Mouse (Mus musculus): ENCODE measurements around the gene Eda2r. TPM values are rescaled to one million over a fixed set of nuclear protein-coding genes. Genes with fewer than 3 reads are reported as not detected.
A peak's percentile ranks its signal among the peaks of the same experiment; 100 is the strongest.

Eda2r gene
- 1.1 and 2.0 TPM in 2 replicates for total RNA-seq (2014; rRNA removed)
- 1.0 TPM in 2 replicates for polyA plus RNA-seq (2015; fragmentation: Nextera tagmentation; extraction: Ambion mirVana)

GRCm38 (mm10) chrX:97377065-97377421 is at the start of gene Eda2r:
Eda2r (minus strand) TSS chrX:97377216.
- ATAC-seq: peak; percentile 83
- Histone ChIP-seq H3K4me2 (ENCODE audit: low read depth) (peak within 1 kb of the TSS; percentile 27), H3K9ac (no peak within 1 kb of the TSS), H3K36me3 (ENCODE audit: insufficient read depth) (no peaks in the 10 kb centered on the region), H3K4me3 (ENCODE audit: low read depth, low read length) (0 out of 2 replicates have a peak within 1 kb of the TSS, but pooled peaks have one; percentile 3), H3K4me1 (ENCODE audit: insufficient read depth) (no peaks in the 10 kb centered on the region), H3K27ac (ENCODE audit: low read depth, low read length) (no peak within 1 kb of the TSS), H3K27me3 (ENCODE audit: insufficient read depth, low read length) (no peaks in the 10 kb centered on the region), H3K9me3 (ENCODE audit: low read length) (no peaks in the 10 kb centered on the region)
- peak; percentile 13 for DNase-seq
- no peak for TF ChIP-seq CTCF (IDR thresholded peaks at IDR 0.05; ENCODE audit: low read depth)
- WGBS: 21% methylated on average over 8 of the region's 8 CpGs

- no peak for TF ChIP-seq CTCF (IDR thresholded peaks at IDR 0.05; ENCODE audit: low read depth)
- no peak overlapping the region for H3K4me3 ChIP-seq (ENCODE audit: low read depth, low read length)
- DNase-seq: no peak
- H3K36me3 ChIP-seq (ENCODE audit: insufficient read depth): no peaks in the 10 kb centered on the region
- H3K4me2 ChIP-seq (ENCODE audit: low read depth): no peak overlapping the region
- no peak for ATAC-seq
- H3K9me3 ChIP-seq (ENCODE audit: low read length): no peaks in the 10 kb centered on the region
- H3K27me3 ChIP-seq (ENCODE audit: insufficient read depth, low read length): no peaks in the 10 kb centered on the region
- no peak overlapping the region for H3K9ac ChIP-seq
- H3K27ac ChIP-seq (ENCODE audit: low read depth, low read length): no peak overlapping the region
- no peaks in the 10 kb centered on the region for H3K4me1 ChIP-seq (ENCODE audit: insufficient read depth)
- 75% methylated on average over 2 of the region's 2 CpGs for WGBS
Observed at GRCm38 (mm10) chrX:97397872-97398271, 20.9 kb upstream of the Eda2r start.

GRCm38 (mm10) chrX:97378076-97378475 is 1.1 kb upstream of the Eda2r start:
- no peaks in the 10 kb centered on the region for H3K27me3 ChIP-seq (ENCODE audit: insufficient read depth, low read length)
- H3K36me3 ChIP-seq (ENCODE audit: insufficient read depth): no peaks in the 10 kb centered on the region
- no peak overlapping the region for H3K4me2 ChIP-seq (ENCODE audit: low read depth)
- H3K4me3 ChIP-seq (ENCODE audit: low read depth, low read length): no peak overlapping the region
- H3K9ac ChIP-seq: no peak overlapping the region
- H3K4me1 ChIP-seq (ENCODE audit: insufficient read depth): no peaks in the 10 kb centered on the region
- WGBS: 76% methylated on average over 1 of the region's 1 CpGs
- TF ChIP-seq CTCF (IDR thresholded peaks at IDR 0.05; ENCODE audit: low read depth): no peak
- no peak overlapping the region for H3K27ac ChIP-seq (ENCODE audit: low read depth, low read length)
- DNase-seq (no peak), ATAC-seq (no peak)
- no peaks in the 10 kb centered on the region for H3K9me3 ChIP-seq (ENCODE audit: low read length)

GRCm38 (mm10) chrX:97376321-97377064 is 523 bp downstream of the Eda2r start:
- no peak for TF ChIP-seq CTCF (IDR thresholded peaks at IDR 0.05; ENCODE audit: low read depth)
- ATAC-seq (peak; percentile 89), DNase-seq (peak; percentile 17)
- Histone ChIP-seq H3K27me3 (ENCODE audit: insufficient read depth, low read length) (no peaks in the 10 kb centered on the region), H3K9me3 (ENCODE audit: low read length) (no peaks in the 10 kb centered on the region), H3K4me1 (ENCODE audit: insufficient read depth) (no peaks in the 10 kb centered on the region), H3K9ac (no peak overlapping the region), H3K4me3 (ENCODE audit: low read depth, low read length) (0 out of 2 replicates have a peak overlapping the region, but pooled peaks have one; percentile 3), H3K27ac (ENCODE audit: low read depth, low read length) (no peak overlapping the region), H3K36me3 (ENCODE audit: insufficient read depth) (no peaks in the 10 kb centered on the region), H3K4me2 (ENCODE audit: low read depth) (peak overlapping the region; percentile 27)
- WGBS: 34% methylated on average over 15 of the region's 15 CpGs

GRCm38 (mm10) chrX:97372826-97373225 is 4.2 kb downstream of the Eda2r start:
- Histone ChIP-seq H3K4me3 (ENCODE audit: low read depth, low read length) (no peak overlapping the region), H3K4me2 (ENCODE audit: low read depth) (no peak overlapping the region), H3K9ac (no peak overlapping the region), H3K27me3 (ENCODE audit: insufficient read depth, low read length) (no peaks in the 10 kb centered on the region), H3K36me3 (ENCODE audit: insufficient read depth) (no peaks in the 10 kb centered on the region), H3K4me1 (ENCODE audit: insufficient read depth) (no peaks in the 10 kb centered on the region), H3K9me3 (ENCODE audit: low read length) (no peaks in the 10 kb centered on the region), H3K27ac (ENCODE audit: low read depth, low read length) (no peak overlapping the region)
- ATAC-seq (no peak), DNase-seq (no peak)
- 69% methylated on average over 2 of the region's 2 CpGs for WGBS
- no peak for TF ChIP-seq CTCF (IDR thresholded peaks at IDR 0.05; ENCODE audit: low read depth)

GRCm38 (mm10) chrX:97369206-97369605 is 7.8 kb downstream of the Eda2r start:
- Histone ChIP-seq H3K4me1 (ENCODE audit: insufficient read depth) (no peaks in the 10 kb centered on the region), H3K9me3 (ENCODE audit: low read length) (no peaks in the 10 kb centered on the region), H3K36me3 (ENCODE audit: insufficient read depth) (no peaks in the 10 kb centered on the region), H3K27ac (ENCODE audit: low read depth, low read length) (no peak overlapping the region), H3K9ac (no peak overlapping the region), H3K4me3 (ENCODE audit: low read depth, low read length) (no peak overlapping the region), H3K4me2 (ENCODE audit: low read depth) (no peak overlapping the region), H3K27me3 (ENCODE audit: insufficient read depth, low read length) (no peaks in the 10 kb centered on the region)
- DNase-seq (no peak), ATAC-seq (no peak)
- WGBS: 83% methylated on average over 1 of the region's 1 CpGs
- no peak for TF ChIP-seq CTCF (IDR thresholded peaks at IDR 0.05; ENCODE audit: low read depth)

GRCm38 (mm10) chrX:97368741-97369140 is 8.3 kb downstream of the Eda2r start:
- H3K27ac ChIP-seq (ENCODE audit: low read depth, low read length): no peak overlapping the region
- no peaks in the 10 kb centered on the region for H3K27me3 ChIP-seq (ENCODE audit: insufficient read depth, low read length)
- no peak overlapping the region for H3K4me2 ChIP-seq (ENCODE audit: low read depth)
- H3K9ac ChIP-seq: no peak overlapping the region
- no peaks in the 10 kb centered on the region for H3K9me3 ChIP-seq (ENCODE audit: low read length)
- H3K4me1 ChIP-seq (ENCODE audit: insufficient read depth): no peaks in the 10 kb centered on the region
- H3K4me3 ChIP-seq (ENCODE audit: low read depth, low read length): no peak overlapping the region
- ATAC-seq: no peak
- TF ChIP-seq CTCF (IDR thresholded peaks at IDR 0.05; ENCODE audit: low read depth): no peak
- 77% methylated on average over 2 of the region's 2 CpGs for WGBS
- H3K36me3 ChIP-seq (ENCODE audit: insufficient read depth): no peaks in the 10 kb centered on the region
- DNase-seq: no peak
